Comparison of ENCODE assay signal across 8 mouse cellular contexts in the genomic region with DNA sequence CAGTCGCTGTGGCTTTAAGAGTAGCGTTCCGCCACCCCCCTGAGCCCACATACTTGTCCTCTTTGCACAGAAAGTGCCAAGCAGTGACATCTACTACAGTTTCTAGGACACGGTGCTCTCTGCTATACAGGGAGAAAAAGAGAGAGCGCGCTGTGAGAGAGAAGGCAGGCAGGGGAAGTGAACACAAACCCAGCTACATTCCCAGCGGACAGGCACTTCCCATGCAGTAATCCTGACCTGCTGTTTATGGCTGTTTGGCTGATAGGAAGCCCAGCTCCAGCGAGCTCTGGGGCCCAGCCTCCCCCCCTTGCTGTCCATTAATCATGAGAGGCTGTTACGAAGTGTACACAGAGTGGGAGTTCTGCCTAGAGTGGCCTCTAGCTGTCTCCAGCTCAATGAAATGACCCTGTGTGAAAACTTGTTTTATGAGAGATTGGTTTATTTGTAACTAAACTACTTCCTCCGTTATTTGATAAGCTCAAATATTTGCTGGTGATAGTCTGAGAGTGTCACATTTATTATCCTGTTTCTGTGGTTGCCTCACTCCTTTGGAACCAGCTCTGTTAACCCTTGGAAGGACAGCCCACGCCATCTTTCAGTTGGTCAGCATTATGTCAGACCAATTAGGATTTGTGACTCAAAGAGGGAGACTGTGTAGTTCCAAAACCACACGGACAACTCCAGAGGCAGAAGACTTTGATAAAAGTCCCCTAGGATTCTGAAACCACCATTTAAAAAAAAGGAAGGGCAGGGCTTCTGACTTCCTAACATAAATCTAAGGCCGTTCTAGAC.
A peak's percentile ranks its signal among the peaks of the same experiment; 100 is the strongest.
DNase-seq lines count a peak whose midpoint lies in the region; ATAC-seq and TF ChIP-seq lines count a peak whose summit lies in the region.

No protein-coding gene starts in this region.

- no peaks in the 10 kb centered on the region for H3K36me3 ChIP-seq in E14TG2a.4 (ENCODE audit: insufficient read depth, low read length)
- H3K36me3 ChIP-seq in forebrain, embryonic 13.5 days (ENCODE audit: poor library complexity, severe bottlenecking): no peaks in the 10 kb centered on the region
- H3K36me3 ChIP-seq in heart, postnatal 0 days (replicated peaks; ENCODE audit: control insufficient read depth, insufficient read depth, low read length): no peaks in the 10 kb centered on the region
- no peaks in the 10 kb centered on the region for H3K36me3 ChIP-seq in liver, embryonic 16.5 days (ENCODE audit: control insufficient read depth, insufficient read depth)
- no peaks in the 10 kb centered on the region for H3K36me3 ChIP-seq in neural tube, embryonic 13.5 days

- under 1% methylated on average over 13 of the region's 13 CpGs for WGBS in forebrain, embryonic 13.5 days
- WGBS in heart, postnatal 0 days: under 1% methylated on average over 13 of the region's 13 CpGs
- 0% methylated on average over 13 of the region's 13 CpGs for WGBS in liver, embryonic 16.5 days (ENCODE audit: insufficient replicate concordance)
- WGBS in neural tube, embryonic 13.5 days: under 1% methylated on average over 13 of the region's 13 CpGs

- no peak for TF ChIP-seq CTCF in E14TG2a.4 (conservative IDR thresholded peaks at IDR 0.05; ENCODE audit: low read length)
- peak; percentile 34; the same call in 1 of the 2 replicates for TF ChIP-seq CTCF in heart, postnatal 0 days (IDR thresholded peaks at IDR 0.05; ENCODE audit: low read depth)

- peak; percentile 10 for DNase-seq in c-Kit-positive CD71-positive TER-119-negative erythroid progenitor cells, embryonic 14.5 days (ENCODE audit: low read depth)
- DNase-seq in heart, postnatal 0 days (ENCODE audit: low spot score): peak; percentile 97
- DNase-seq in kidney, postnatal 4 days: peak; percentile 77 to 87
- peak; percentile 25 to 44 for DNase-seq in thymus, adult 18-20 months

- H3K4me1 ChIP-seq in E14TG2a.4 (replicated peaks; ENCODE audit: low read depth, low read length): peaks cover 32% of the 10 kb centered on the region
- peaks cover 27% of the 10 kb centered on the region for H3K4me1 ChIP-seq in forebrain, embryonic 13.5 days
- peaks cover 17% of the 10 kb centered on the region for H3K4me1 ChIP-seq in heart, postnatal 0 days (ENCODE audit: control insufficient read depth, insufficient read depth)
- H3K4me1 ChIP-seq in liver, embryonic 16.5 days (ENCODE audit: control insufficient read depth, low read depth, low read length): peaks cover 7% of the 10 kb centered on the region; the same call in 1 of the 2 replicates
- peaks cover 35% of the 10 kb centered on the region for H3K4me1 ChIP-seq in neural tube, embryonic 13.5 days (replicated peaks)

- peak; percentile 86 for ATAC-seq in forebrain, embryonic 13.5 days
- peak; percentile 94 for ATAC-seq in heart, postnatal 0 days (ENCODE audit: insufficient read depth, low read depth)
- ATAC-seq in liver, embryonic 16.5 days (ENCODE audit: low read depth): peak; percentile 91
- ATAC-seq in neural tube, embryonic 13.5 days (ENCODE audit: low read depth): peak; percentile 95

- H3K27ac ChIP-seq in forebrain, embryonic 13.5 days: peak overlapping the region; percentile 86
- peak overlapping the region; percentile 99 for H3K27ac ChIP-seq in heart, postnatal 0 days (ENCODE audit: low read depth)
- peak overlapping the region; percentile 85 for H3K27ac ChIP-seq in liver, embryonic 16.5 days (ENCODE audit: low read length)
- H3K27ac ChIP-seq in neural tube, embryonic 13.5 days (replicated peaks): peak overlapping the region; percentile 87

- H3K4me3 ChIP-seq in E14TG2a.4 (replicated peaks; ENCODE audit: low read length): peak overlapping the region; percentile 60
- H3K4me3 ChIP-seq in forebrain, embryonic 13.5 days: peak overlapping the region; percentile 41
- H3K4me3 ChIP-seq in heart, postnatal 0 days (ENCODE audit: low read depth, low read length): peak overlapping the region; percentile 50
- peak overlapping the region; percentile 46 for H3K4me3 ChIP-seq in liver, embryonic 16.5 days (ENCODE audit: low read depth, low read length)
- peak overlapping the region; percentile 36 for H3K4me3 ChIP-seq in neural tube, embryonic 13.5 days

- TF ChIP-seq EP300 in heart, postnatal 0 days (IDR thresholded peaks at IDR 0.05; ENCODE audit: low read depth): peak; percentile 86

- H3K27me3 ChIP-seq in E14TG2a.4 (ENCODE audit: insufficient read depth, low read length): no peaks in the 10 kb centered on the region
- H3K27me3 ChIP-seq in forebrain, embryonic 13.5 days: no peaks in the 10 kb centered on the region
- no peaks in the 10 kb centered on the region for H3K27me3 ChIP-seq in heart, postnatal 0 days (ENCODE audit: control insufficient read depth, insufficient read depth, low read length)
- H3K27me3 ChIP-seq in liver, embryonic 16.5 days (ENCODE audit: control insufficient read depth, insufficient read depth, low read depth, low read length): no peaks in the 10 kb centered on the region
- no peaks in the 10 kb centered on the region for H3K27me3 ChIP-seq in neural tube, embryonic 13.5 days

- peak overlapping the region; percentile 62 for H3K4me2 ChIP-seq in forebrain, embryonic 13.5 days
- peak overlapping the region; percentile 63 for H3K4me2 ChIP-seq in heart, postnatal 0 days (ENCODE audit: low read depth, low read length)
- peak overlapping the region; percentile 56 for H3K4me2 ChIP-seq in liver, embryonic 16.5 days (ENCODE audit: low read depth, low read length)
- peak overlapping the region; percentile 66 for H3K4me2 ChIP-seq in neural tube, embryonic 13.5 days

- no peaks in the 10 kb centered on the region for H3K9me3 ChIP-seq in E14TG2a.4 (ENCODE audit: low read length)
- no peaks in the 10 kb centered on the region for H3K9me3 ChIP-seq in forebrain, embryonic 13.5 days (replicated peaks)
- no peaks in the 10 kb centered on the region for H3K9me3 ChIP-seq in heart, postnatal 0 days (replicated peaks; ENCODE audit: control insufficient read depth, low read length)
- no peaks in the 10 kb centered on the region for H3K9me3 ChIP-seq in liver, embryonic 16.5 days (replicated peaks; ENCODE audit: control insufficient read depth, low read length)
- H3K9me3 ChIP-seq in neural tube, embryonic 13.5 days: no peaks in the 10 kb centered on the region

- H3K9ac ChIP-seq in forebrain, embryonic 13.5 days: peak overlapping the region; percentile 51
- peak overlapping the region; percentile 44 for H3K9ac ChIP-seq in heart, postnatal 0 days (replicated peaks; ENCODE audit: low read depth, low read length)
- 0 out of 2 replicates have a peak overlapping the region, but pooled peaks have one; percentile 20 for H3K9ac ChIP-seq in liver, embryonic 16.5 days (ENCODE audit: low read depth, low read length)
- H3K9ac ChIP-seq in neural tube, embryonic 13.5 days: peak overlapping the region; percentile 69

Comparison
In these comparisons a context has a peak if more than half of its experiments do, and no peak if none do; other contexts are left out.
1. Peak in every context shown above with its lines: DNase-seq, ATAC-seq, H3K4me3 ChIP-seq and H3K27ac ChIP-seq.
2. DNase-seq: peak in every context shown above with its lines; median percentile 97 in heart, postnatal 0 days; 82 in kidney, postnatal 4 days; 34 in thymus, adult 18-20 months; 10 in c-Kit-positive CD71-positive TER-119-negative erythroid progenitor cells, embryonic 14.5 days.